Mouse (Mus musculus): ENCODE measurements around the gene Aes.

DNA sequence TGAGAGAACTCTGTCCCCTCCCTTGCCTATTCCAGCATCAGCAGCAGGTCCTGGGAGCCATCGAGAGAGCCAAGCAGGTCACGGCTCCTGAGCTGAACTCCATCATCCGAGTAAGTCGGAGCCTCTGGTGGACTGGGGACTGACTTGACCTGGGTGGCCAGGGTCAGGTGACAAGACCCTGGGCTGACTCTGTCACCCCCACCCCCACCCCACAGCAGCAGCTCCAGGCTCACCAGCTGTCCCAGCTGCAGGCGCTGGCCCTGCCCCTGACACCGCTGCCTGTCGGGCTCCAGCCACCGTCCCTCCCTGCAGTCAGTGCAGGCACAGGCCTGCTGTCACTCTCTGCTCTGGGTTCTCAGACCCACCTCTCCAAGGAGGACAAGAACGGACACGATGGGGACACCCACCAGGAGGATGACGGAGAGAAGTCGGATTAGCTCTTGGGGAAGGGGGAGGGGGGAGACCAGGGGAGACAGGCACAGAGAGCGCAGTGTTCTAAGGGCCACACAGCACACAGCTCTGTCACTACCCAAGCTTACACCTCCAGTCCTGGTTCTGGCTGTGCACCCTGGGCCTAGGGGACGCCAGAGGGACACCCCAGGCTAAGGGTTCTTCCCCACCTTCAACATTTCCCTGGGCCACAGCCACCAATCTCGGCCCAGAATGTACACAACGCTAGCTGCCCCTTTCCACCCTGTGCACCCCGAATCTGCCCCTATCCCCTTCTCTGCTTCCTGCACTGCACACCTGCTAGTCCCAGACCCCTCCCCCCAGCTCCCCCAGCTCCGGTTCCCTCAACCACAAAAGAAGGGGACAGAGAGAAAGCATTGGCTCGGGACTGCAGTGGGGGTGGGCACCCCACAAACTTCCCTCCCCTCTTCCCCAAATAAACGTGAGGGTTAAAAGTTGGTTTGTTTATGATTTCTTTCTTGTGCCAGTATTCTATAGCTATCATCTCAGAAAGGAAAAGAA is 6.3 kb downstream of the Aes start:
- no peak for TF ChIP-seq CTCF (IDR thresholded peaks at IDR 0.05; ENCODE audit: low read depth)
- no peak for TF ChIP-seq EP300 (optimal IDR thresholded peaks at IDR 0.05)
